Mouse (Mus musculus) bone marrow macrophage, adult 2 months (primary cell): ENCODE data around the gene Rhoa. TPM values are rescaled to one million over a fixed set of nuclear protein-coding genes. Genes with fewer than 3 reads are reported as not detected.

Experiments used
- H3K27ac ChIP-seq: 2 replicates; pipeline ENCODE4 v1.5.1; 2012; ENCODE audit warnings: low read depth, low read length; ENCODE audit not compliant: insufficient read depth
- H3K4me1 ChIP-seq: 2 replicates; pipeline ENCODE4 v1.6.1; 2012; ENCODE audit warnings: low read length; ENCODE audit not compliant: control insufficient read depth, insufficient read depth
- H3K4me3 ChIP-seq: 2 replicates; pipeline ENCODE4 v1.5.1; 2012; ENCODE audit warnings: mild to moderate bottlenecking, low read length, moderate library complexity; ENCODE audit not compliant: insufficient read depth
- CTCF ChIP-seq: IDR thresholded peaks from 2 replicates; pipeline ENCODE4 v1.5.1; 2012; ENCODE audit warnings: low read depth, mild to moderate bottlenecking, low read length, moderate library complexity
- POLR2A ChIP-seq: IDR thresholded peaks from 2 replicates; pipeline ENCODE4 v1.6.1; 2012; ENCODE audit warnings: mild to moderate bottlenecking, low read depth, low read length, borderline replicate concordance
- polyA plus RNA-seq: library from polyadenylated mRNA; stranded (reverse); fragments of >200 nt; gene quantifications from 2 replicates; pipeline ENCODE4 v1.2.4, GENCODE M21; 2012; ENCODE audit not compliant: missing spikeins, insufficient read depth, insufficient read length

Rhoa gene
- polyA plus RNA-seq, 1 experiment, result 511 TPM

DNA sequence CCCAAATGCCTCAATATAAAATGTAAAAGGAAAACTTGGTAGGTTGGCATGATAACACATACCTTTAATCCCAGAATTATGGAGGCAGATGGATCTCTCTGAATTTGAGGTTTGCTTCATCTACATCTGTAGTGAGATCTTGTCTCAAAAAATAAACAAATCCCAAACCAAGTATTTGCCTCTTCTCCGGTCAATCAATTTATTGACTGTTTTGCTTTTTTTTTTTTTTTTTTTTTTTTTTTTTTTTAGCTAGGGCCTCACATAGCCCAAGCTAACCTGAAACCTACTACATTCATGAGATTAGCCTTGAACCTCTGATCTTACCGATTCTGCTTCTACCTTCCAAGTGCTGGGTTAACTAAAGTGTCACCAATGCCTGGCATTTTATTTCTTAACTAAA is 16.6 kb upstream of the Rhoa start:
- Histone ChIP-seq H3K27ac (no peak overlapping the region), H3K4me1 (peaks cover 4% of the 10 kb centered on the region), H3K4me3 (no peak overlapping the region)
- TF ChIP-seq CTCF, result no peak
- TF ChIP-seq POLR2A, result no peak

DNA sequence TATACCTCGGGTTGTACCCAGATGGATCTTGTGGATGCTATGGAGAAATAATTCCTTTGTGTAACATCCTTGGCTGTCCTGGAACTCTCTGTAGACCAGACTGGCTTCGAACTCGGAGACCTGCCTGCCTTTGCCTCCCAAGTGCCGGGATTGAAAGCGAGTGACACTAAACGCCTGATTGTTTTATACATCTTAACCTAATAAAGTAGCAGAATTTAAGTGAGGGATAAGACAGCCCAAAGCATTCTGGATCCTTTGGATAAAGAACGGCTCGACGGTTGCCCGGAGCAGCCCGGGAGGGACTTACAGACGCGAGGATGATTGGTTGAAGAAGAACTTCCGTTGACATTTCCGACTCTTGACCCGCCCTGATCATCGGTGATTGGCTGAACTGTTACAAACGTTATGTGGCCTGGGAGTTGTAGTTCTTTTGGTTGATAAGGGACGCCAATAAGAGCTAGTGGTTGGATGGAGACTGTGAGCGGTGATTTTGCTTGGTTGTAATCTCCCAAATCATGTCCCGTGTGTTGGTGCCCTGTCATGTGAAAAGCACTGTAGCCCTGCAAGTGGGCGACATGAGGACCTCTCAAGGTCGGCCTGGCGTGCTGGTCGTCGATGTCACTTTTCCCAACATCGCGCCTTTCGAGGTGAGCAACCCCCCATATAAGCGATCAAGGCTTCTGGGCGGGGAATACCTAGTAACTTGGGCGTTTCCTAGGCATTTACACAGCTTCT is 15.7 kb upstream of the Rhoa start, which contains the start of gene Nicn1:
Gene Nicn1 (plus strand): TSS at position 414 of the 735 bp plus-strand sequence.
- peak within 1 kb of the TSS; percentile 8; the same call in 1 of the 2 replicates for H3K27ac ChIP-seq
- H3K4me3 ChIP-seq, result peak within 1 kb of the TSS; percentile 78
- TF ChIP-seq POLR2A, result no peak
- TF ChIP-seq CTCF, result no peak
- H3K4me1 ChIP-seq, result peaks cover 4% of the 10 kb centered on the region

DNA sequence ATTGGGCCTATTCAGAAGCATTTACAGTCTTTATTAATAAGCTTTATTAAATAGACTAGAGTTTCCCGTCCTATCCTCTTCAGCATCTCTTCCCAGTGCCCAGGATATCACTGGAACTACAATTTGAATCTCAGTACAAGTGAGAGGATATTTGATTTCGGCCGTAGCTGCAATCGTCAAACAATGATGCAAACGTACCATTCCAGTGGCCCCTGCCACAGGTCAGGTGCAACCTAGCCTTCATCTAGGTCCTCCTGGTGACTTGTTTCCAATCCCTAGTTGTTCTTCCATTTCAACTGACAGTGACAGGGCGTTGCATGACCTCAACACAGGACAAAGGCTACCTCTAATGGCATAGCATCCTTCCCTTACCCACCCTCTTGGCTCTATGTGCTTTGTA is 15.2 kb upstream of the Rhoa start:
- Histone ChIP-seq H3K4me3 (peak overlapping the region; percentile 78), H3K27ac (no peak overlapping the region), H3K4me1 (peaks cover 4% of the 10 kb centered on the region)
- TF ChIP-seq CTCF, result no peak
- TF ChIP-seq POLR2A, result no peak

DNA sequence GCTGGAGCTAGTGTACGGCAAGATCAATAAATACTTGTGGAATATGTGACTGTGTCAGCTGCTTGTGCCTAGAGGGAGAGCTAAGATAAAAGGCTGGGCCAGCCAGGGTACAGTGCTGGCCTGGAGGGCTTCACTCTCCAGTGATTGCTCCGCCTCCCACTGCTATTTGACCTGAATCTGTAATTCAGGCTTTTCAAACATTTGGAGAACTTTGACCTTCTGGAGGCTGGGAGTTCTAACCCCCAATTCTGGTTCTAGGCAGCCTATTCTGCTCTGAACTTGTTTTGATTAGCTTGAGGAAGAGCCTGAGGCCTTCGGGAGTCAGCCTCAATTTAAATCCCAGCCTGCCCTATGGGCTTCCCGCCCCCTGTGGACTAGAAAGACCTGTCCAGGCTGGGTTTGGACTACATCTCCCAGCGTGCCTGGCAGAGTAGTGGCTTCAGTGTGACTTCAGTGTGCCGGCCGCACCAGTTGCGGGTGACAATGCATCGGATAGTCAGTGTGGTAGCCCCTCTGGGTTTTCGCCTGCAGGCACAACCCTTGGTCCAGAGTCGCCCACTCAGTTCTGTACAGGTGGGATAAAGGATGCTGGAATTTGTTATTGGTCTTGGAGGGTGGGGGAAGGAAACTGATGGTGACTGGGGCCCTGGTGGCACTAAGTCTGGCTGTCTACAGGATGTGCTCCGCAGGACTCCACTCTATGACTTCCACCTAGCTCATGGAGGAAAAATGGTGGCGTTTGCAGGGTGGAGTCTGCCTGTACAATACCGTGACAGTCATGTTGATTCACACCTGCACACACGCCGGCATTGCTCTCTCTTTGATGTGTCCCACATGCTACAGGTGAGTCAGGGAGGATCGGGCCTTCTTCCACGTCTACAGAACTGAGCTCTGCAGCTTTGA is 9.2 kb upstream of the Rhoa start, which contains the start of gene Amt:
Gene Amt (plus strand): TSS at position 401 of the 903 bp plus-strand sequence.
- Histone ChIP-seq H3K27ac (no peak within 1 kb of the TSS), H3K4me3 (no peak within 1 kb of the TSS), H3K4me1 (no peaks in the 10 kb centered on the region)
- TF ChIP-seq CTCF, result no peak
- no peak for TF ChIP-seq POLR2A

DNA sequence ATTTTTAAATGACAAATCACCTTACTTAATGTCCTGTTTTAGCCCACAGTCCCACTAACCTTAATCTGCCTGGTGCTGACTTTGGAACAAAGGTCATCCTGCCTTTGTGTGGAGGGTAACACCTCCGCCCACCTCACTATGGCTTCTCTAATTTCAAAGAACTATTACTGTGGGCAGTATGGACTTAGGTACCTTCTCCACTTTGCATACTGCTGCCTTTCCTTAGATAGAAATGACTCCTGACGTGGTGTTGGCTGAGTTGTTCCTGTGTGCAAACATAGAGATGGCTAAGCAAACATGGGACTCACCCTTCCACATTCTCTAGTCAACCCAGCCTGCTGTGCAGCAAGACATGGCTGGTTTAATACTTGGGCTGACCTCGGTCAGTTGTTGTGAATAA is 4.1 kb upstream of the Rhoa start:
- Histone ChIP-seq H3K27ac (no peak overlapping the region), H3K4me1 (peaks cover 8% of the 10 kb centered on the region; the same call in 1 of the 2 replicates), H3K4me3 (no peak overlapping the region)
- TF ChIP-seq CTCF (no peak), POLR2A (no peak)

DNA sequence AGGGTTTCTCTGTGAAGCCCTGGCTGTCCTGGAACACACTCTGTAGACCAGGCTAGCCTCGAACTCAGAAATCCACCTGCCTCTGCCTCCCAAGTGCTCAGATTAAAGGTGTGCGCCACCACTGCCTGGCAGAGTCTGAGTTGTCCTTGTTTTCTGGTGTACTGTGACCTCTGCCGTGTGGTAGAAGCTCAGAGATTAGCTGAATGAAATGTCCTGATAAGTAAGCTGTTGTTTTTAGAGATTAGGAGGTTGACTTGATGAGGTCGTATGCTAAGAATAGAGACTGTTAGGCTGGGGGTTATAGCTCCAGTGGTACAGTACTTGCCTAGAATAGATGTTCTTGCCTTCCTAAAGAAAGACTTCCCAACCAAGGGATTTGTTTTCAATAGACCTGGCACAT is 1.2 kb upstream of the Rhoa start:
- Histone ChIP-seq H3K4me3 (peak overlapping the region; percentile 90), H3K27ac (no peak overlapping the region), H3K4me1 (peaks cover 15% of the 10 kb centered on the region)
- TF ChIP-seq CTCF (no peak), POLR2A (no peak)

DNA sequence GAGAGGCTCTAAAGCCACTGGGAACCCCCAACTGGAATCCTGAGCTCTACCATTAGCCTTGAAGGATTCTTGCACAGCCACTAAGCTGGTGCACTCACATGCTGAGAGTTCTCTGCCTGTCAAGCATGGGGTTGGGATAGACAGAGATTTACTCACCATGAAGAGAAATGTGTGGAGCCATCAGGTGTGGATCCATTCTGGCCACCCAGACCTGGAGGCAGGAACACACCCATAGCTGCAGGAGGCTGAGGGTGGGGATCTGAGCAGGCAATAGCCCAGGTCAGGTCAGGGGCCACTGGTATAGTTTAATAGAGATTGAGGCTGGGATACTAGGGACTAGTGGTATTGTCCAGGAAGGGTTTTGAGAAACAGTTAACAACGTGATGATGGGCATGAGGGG is 759 bp upstream of the Rhoa start:
- Histone ChIP-seq H3K27ac (peak overlapping the region; percentile 80), H3K4me3 (peak overlapping the region; percentile 90), H3K4me1 (peaks cover 15% of the 10 kb centered on the region)
- TF ChIP-seq CTCF (no peak), POLR2A (no peak)

DNA sequence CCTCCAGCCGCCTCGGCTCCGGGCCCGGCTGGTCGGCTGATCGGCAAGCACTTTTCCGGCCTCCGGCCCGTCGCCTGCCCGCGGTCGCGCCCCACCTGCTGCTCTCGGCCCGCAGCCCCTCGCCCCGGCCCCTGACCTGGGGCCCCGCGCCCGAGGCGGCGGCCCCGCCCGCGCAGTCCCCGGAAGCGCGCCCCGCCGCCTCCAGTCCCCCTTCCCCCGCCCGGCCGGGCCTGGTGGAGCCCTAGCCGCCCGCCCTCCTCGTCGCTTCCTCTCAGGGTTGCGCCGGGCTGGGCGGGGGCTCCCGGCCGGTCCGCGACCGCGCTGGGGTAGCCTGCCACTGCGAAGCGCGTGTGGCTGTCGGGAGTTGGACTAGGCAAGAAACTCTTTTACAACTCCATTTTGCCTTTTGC is 647 bp downstream of the Rhoa start:
- peaks cover 21% of the 10 kb centered on the region for H3K4me1 ChIP-seq
- peak overlapping the region; percentile 94 for H3K4me3 ChIP-seq
- peak overlapping the region; percentile 99 for H3K27ac ChIP-seq
- TF ChIP-seq POLR2A (no peak), CTCF (no peak)

DNA sequence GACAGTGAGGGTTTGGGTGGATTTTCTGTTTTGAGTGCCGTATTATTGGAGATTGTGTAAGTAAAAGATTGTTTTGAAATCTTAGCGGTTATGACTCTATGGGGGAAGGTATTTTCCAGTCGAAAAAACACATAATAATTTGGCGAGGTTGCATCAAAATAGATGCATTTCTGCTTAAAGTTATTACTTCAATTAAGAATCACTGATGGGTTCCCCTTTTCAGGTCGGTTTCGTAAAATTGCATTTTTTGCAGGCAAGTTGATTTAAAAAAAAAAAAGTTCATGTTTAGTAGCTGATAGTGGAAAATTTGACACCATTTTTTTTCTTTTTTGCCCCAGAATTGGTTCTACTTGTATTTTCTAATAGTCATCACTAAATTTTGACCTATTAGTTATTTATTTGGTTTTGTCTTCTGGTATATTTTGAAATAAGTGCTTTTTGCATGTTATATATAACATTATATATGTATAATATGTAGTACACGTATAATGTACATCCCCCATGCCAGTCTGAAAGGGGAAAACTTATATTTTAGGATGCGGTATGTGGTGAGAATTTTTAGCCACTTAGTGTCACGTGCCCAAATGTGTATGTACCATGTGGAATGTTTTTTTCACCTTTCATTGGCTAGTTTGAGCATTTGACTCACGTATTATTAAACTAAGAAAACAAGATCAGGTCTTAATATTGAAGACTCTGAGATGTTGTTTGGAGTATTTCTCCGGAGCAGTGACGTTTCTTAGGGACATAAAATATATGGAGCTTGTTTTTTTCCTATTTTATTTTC is 1.3 kb downstream of the Rhoa start:
- H3K4me3 ChIP-seq, result peak overlapping the region; percentile 94
- peaks cover 26% of the 10 kb centered on the region for H3K4me1 ChIP-seq
- peak overlapping the region; percentile 99 for H3K27ac ChIP-seq
- TF ChIP-seq CTCF, result no peak
- no peak for TF ChIP-seq POLR2A

DNA sequence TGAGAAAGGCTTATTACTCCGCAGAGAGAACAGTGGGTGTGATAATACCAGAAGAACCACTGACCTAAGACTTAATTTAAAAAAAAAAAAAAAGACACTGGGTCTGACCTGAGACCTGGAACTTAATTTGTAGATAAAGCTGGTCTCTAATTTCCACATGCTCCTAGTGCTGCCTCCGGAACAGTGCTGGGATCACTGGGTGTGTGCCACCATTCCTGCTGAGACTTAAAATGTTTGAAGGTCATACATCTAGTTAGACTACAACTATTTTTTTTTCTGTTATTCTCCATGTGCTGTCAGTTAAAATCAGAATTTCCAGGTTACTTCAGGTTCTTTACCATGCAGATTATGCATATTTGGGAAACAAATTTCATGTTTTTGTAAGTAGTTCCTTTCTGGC is 2.2 kb downstream of the Rhoa start:
- peaks cover 26% of the 10 kb centered on the region for H3K4me1 ChIP-seq
- TF ChIP-seq POLR2A, result no peak
- no peak for TF ChIP-seq CTCF
- no peak overlapping the region for H3K27ac ChIP-seq
- H3K4me3 ChIP-seq, result peak overlapping the region; percentile 46
